Mouse (Mus musculus): ENCODE data around the gene Krtcap2.

DNA sequence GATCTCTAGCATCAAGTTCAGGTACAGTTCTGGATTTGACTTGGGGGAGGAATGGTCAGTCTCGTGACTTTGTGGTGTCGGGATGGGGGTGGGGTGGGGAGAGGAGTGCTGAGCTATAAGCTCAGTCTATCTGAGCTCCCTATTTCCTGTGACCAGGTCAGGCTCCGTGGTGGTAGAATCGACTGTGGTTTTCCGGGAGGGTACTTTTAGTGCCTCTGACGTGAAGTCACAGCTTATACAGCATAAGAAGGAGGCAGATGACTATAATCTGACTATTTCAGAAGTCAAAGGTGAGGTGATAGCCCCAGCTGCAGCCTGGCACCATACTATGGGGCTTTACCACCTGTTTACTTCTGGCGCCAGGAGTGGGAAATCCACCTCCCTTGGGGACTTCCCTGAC lies 14.4 kb upstream of the Krtcap2 start:
- TF ChIP-seq CTCF (IDR thresholded peaks at IDR 0.05; ENCODE audit: borderline replicate concordance, insufficient read depth, low read depth, low read length): no peak
- TF ChIP-seq POLR2A (IDR thresholded peaks at IDR 0.05; ENCODE audit: borderline replicate concordance, insufficient read depth, low read length): no peak
